Mouse (Mus musculus) liver, postnatal 0 days (tissue): ENCODE results near the gene Dynll1. TPM values are rescaled to one million over a fixed set of nuclear protein-coding genes. Genes with fewer than 3 reads are reported as not detected.
A peak's percentile ranks its signal among the peaks of the same experiment; 100 is the strongest.

Experiments used
- ATAC-seq: fragments of 200-750 bp; cut with Nextera tagmentation; 2 replicates; pipeline ENCODE4 v1.8.0; 2017; ENCODE audit warnings: mild to moderate bottlenecking, moderate library complexity
- DNase-seq: peaks from one replicate; pipeline ENCODE4 v3.0.0-alpha.2; 2016
- H3K27ac ChIP-seq: fragments of 300-500 bp; sonication (generic); 2 replicates; pipeline ENCODE4 v1.5.1; 2014; ENCODE audit warnings: antibody characterized with exemption, moderate library complexity, mild to moderate bottlenecking, low read depth
- H3K27me3 ChIP-seq: fragments of 300-500 bp; sonication (generic); 2 replicates; pipeline ENCODE4 v1.6.1; 2014; ENCODE audit warnings: low read length, control low read depth, mixed read lengths; ENCODE audit not compliant: insufficient read depth
- H3K36me3 ChIP-seq: fragments of 300-500 bp; sonication (generic); replicated peaks from 2 replicates; pipeline ENCODE4 v1.6.1; 2014; ENCODE audit warnings: mild to moderate bottlenecking, control low read depth, low read length, moderate library complexity, mixed read lengths; ENCODE audit not compliant: insufficient read depth
- H3K4me1 ChIP-seq: fragments of 300-500 bp; sonication (generic); 2 replicates; pipeline ENCODE4 v1.6.1; 2014; ENCODE audit warnings: antibody characterized with exemption, mild to moderate bottlenecking, control low read depth; ENCODE audit not compliant: insufficient read depth
- H3K4me2 ChIP-seq: fragments of 300-500 bp; sonication (generic); 2 replicates; pipeline ENCODE4 v1.6.1; 2014; ENCODE audit warnings: low read depth, mild to moderate bottlenecking, low read length, moderate library complexity, mixed read lengths
- H3K4me3 ChIP-seq: fragments of 300-500 bp; sonication (generic); 2 replicates; pipeline ENCODE4 v1.5.1; 2014; ENCODE audit warnings: low read depth, low read length
- H3K9ac ChIP-seq: fragments of 300-500 bp; sonication (generic); replicated peaks from 2 replicates; pipeline ENCODE4 v1.6.1; 2014; ENCODE audit warnings: mild to moderate bottlenecking, moderate library complexity
- H3K9me3 ChIP-seq: fragments of 300-500 bp; sonication (generic); 2 replicates; pipeline ENCODE4 v1.6.1; 2016; ENCODE audit warnings: mild to moderate bottlenecking, control low read depth, low read length, mixed read lengths
- CTCF ChIP-seq: sonication (generic); IDR thresholded peaks from 2 replicates; pipeline ENCODE4 v1.5.1; 2016; ENCODE audit warnings: antibody characterized with exemption, low read depth
- EP300 ChIP-seq: IDR thresholded peaks from 2 replicates; pipeline ENCODE4 v1.6.1; 2016; ENCODE audit warnings: antibody characterized with exemption, low read depth, mild to moderate bottlenecking
- WGBS: fragments of 180-500 bp; shearing (Covaris S2); extraction: QIAGEN DNeasy Blood & Tissue Kit; methylation state at CpG from one replicate; pipeline ENCODE4 v1.1.7; 2014; ENCODE audit not compliant: insufficient replicate concordance; 5-methylcytosine and 5-hydroxymethylcytosine counted together
- polyA plus RNA-seq: library from polyadenylated mRNA; unstranded; fragments of >200 nt; fragmentation: Nextera tagmentation; extraction: Ambion mirVana; gene quantifications from 2 replicates; pipeline ENCODE4 v1.2.1, GENCODE M21; 2015

Gene Dynll1
- polyA plus RNA-seq, 1 experiment from 2014 or later = 399 TPM

DNA sequence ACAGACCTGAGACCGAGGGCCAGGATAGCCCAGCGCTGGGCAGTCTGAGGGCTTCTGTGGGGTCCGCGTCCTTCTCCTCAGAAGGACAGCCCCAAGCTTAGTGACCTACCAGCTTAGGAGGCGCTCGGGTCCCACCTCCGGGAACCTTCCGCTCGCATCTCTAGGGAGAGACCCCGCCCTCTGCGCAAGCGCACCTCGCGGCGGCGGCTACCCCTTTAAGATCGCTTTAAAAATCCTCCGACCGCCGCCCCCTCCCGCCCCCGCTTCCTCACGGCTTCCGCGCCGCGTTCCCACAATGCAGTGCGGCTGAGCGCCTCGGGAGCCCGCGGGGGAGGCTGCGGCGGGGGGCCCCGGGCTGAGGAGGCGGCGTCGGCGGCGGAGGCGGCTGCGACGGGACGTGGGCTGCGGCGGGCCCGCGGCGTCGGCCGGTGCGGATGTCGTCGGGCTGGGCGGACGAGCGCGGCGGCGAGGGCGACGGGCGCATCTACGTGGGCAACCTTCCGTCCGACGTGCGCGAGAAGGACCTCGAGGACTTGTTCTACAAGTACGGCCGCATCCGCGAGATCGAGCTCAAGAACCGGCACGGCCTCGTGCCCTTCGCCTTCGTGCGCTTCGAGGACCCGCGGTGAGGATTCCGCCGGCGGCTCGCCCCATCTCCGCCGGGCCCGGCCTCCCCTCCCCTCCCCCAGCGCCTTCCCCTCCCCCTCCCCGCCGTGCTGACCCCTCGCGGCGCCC is 26.2 kb upstream of the Dynll1 start, which contains the start of gene Srsf9:
TSS of gene Srsf9 (plus strand) at position 303 of the 735 bp plus-strand sequence.
- H3K27ac ChIP-seq = peak within 1 kb of the TSS; percentile 61
- H3K4me1 ChIP-seq = peaks cover 8% of the 10 kb centered on the region
- H3K4me3 ChIP-seq = peak within 1 kb of the TSS; percentile 85
- H3K9ac ChIP-seq = peak within 1 kb of the TSS; percentile 82
- peak within 1 kb of the TSS; percentile 90 for H3K4me2 ChIP-seq
- DNase-seq (peak; percentile 97), ATAC-seq (peak; percentile 93)
- peaks cover 11% of the 10 kb centered on the region for H3K36me3 ChIP-seq
- no peaks in the 10 kb centered on the region for H3K27me3 ChIP-seq
- no peaks in the 10 kb centered on the region for H3K9me3 ChIP-seq
- no peak for TF ChIP-seq CTCF
- no peak for TF ChIP-seq EP300
- WGBS = 1% methylated on average over 77 of the region's 97 CpGs

DNA sequence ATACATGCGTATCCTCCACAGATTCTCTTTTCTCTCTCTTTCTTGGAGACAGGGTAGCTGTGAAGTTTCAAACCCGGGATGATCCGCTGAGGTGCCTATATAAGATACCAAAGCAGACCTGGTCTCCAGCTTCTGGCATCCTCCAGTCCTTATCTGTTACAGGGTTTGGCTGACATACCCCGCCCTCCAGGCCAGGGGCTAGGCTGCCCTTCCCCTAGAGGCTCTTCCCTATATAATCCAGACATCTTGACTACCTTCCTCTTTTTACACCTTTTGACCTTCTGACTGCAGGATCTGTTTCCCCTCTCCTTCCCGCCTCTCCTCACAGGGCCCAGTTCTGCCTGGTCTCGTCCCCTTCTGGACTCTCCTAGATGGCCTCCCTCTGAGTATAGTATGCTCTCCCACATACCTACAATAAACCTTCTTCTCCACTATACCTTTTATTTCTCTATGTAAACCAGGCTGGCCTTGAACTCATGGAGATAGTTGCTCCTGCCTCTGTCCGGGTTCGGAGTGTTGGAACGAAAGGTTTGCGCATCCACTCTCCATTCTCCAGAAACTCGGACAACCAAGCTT is 25.5 kb upstream of the Dynll1 start:
- peaks cover 8% of the 10 kb centered on the region for H3K4me1 ChIP-seq
- peak; percentile 40 for ATAC-seq
- DNase-seq = peak; percentile 48

DNA sequence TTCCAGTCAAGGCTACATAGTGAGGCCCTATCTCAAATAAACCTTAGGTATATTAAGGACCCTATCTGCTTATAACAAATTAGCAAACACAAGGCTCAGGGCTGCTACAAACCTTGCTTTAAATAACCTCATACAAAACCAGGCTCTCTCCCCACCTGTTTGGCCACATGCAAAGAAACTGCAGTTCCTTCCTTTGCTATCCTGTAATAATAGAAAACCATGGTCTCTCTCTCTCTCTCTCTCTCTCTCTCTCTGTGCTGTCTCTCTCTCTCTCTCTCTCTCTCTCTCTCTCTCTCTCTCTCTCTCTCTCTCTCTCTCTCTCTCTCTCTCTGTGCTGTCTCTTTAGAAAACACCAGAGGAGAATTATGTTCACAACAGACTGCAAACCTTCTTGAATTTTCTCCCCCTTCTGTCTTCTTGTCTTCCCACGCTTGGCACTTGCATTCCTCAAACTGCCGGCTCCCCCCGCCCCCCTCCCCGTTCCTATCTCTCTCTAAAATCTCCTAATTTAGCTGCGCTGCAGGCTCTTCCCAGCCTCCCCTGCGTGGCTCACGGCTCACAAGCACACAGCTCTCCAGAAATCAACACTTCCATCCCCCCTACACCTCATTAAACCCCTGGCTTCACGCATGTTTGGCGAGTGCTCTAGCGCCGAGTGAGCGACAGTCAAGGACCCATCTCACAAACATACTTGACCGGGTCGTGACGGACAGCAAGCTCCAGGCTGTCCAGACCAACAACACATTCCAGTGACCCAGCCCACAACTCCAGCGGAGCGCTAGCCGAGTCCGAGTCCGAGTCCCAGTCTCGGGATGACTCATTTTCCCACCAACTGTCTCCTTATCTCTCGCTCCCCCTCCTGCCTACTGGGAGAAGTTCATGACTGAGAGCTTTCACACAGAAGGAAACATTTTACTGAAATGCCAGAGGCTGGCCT is 18.5 kb upstream of the Dynll1 start:
- H3K4me1 ChIP-seq = peaks cover 19% of the 10 kb centered on the region
- H3K36me3 ChIP-seq = no peaks in the 10 kb centered on the region
- H3K27ac ChIP-seq = peak overlapping the region; percentile 45; the same call in 1 of the 2 replicates
- TF ChIP-seq CTCF (peak; percentile 72), EP300 (no peak)
- ATAC-seq (peak; percentile 86), DNase-seq (peak; percentile 65)
- H3K4me3 ChIP-seq = peak overlapping the region; percentile 46
- H3K4me2 ChIP-seq = peak overlapping the region; percentile 91
- under 1% methylated on average over 22 of the region's 22 CpGs for WGBS
- peak overlapping the region; percentile 58 for H3K9ac ChIP-seq
- H3K27me3 ChIP-seq = no peaks in the 10 kb centered on the region
- no peaks in the 10 kb centered on the region for H3K9me3 ChIP-seq

More for the DNA sequence above, 25.5 kb upstream of the Dynll1 start:
- Histone ChIP-seq H3K27me3 (no peaks in the 10 kb centered on the region), H3K36me3 (peaks cover 4% of the 10 kb centered on the region), H3K4me3 (peak overlapping the region; percentile 85), H3K9ac (peak overlapping the region; percentile 82), H3K27ac (peak overlapping the region; percentile 61), H3K4me2 (peak overlapping the region; percentile 90), H3K9me3 (no peaks in the 10 kb centered on the region)
- WGBS = 15% methylated on average over 11 of the region's 11 CpGs
- TF ChIP-seq EP300 (no peak), CTCF (0 out of 2 replicates have a peak, but pooled peaks have one; percentile 4)

DNA sequence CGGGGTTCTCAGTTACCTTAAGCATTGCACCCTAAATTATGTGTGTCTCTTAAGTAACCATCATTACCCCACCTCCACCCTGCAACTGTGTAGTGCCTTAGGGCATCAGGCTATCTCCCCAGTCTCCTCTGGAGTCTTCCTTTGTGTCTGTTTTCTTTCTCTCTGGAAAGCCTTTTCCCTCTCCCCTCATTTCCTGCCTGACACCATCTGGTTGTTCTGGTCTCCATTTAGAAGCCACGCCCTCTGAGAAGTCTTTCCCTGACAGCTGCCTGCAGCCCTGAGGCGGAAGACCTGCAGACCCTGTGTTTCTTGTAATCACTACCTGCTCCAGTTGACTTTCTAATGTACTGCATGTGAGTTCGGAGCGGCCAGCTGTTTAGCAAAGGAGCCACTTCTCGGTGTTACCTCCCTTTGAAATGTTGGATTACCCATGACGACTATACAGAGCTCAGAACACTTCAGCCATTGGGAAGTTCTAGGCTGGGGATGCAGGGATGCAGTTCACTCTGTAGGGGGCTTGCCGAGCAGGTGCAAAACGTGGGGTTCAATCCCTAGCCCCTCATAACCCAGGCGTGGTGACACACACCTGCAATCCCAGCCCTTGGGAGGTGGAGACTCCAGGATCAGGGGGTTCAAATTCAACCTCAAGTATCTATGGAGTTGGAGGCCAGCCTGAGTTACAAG is 17.0 kb upstream of the Dynll1 start:
- 26% methylated on average over 10 of the region's 10 CpGs for WGBS
- Histone ChIP-seq H3K27me3 (no peaks in the 10 kb centered on the region), H3K27ac (no peak overlapping the region), H3K4me1 (peaks cover 30% of the 10 kb centered on the region), H3K4me3 (no peak overlapping the region), H3K9me3 (no peaks in the 10 kb centered on the region), H3K9ac (no peak overlapping the region), H3K4me2 (no peak overlapping the region), H3K36me3 (no peaks in the 10 kb centered on the region)
- no peak for DNase-seq
- TF ChIP-seq CTCF = no peak
- TF ChIP-seq EP300 = no peak
- no peak for ATAC-seq

DNA sequence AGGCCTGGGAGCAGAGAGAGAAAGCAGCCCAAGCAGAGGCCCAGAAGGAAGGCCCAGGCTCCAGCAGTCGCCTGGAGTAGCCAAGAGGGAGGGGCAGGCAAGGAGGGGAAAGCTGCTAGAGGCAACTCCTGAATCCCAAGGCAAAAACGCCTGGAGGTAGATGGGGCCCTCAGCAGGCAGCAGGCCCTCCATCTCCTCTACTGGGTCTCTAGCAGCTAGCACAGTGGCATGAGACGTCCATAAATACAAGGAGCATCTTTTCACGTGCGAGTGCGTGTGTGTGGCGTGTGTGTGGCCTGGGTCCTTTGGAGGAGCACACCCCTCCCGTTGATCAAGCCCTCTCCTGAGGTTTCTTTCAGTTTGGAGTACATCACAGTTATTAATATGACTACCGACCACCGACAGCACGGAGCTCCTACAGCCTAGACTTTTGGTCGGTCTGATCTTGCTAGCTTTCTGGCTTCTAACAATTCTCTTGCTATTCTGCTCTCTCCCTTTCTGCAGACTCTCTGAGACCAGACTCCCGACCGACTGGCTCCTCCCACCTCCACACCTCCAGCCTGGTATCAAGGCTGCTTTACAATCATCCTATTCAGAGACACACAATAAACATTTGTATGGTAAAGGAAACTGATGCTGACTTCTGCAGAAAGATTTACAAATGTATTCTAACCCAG is 16.3 kb upstream of the Dynll1 start:
- H3K9ac ChIP-seq = no peak overlapping the region
- H3K4me2 ChIP-seq = no peak overlapping the region
- H3K27me3 ChIP-seq = no peaks in the 10 kb centered on the region
- ATAC-seq (no peak), DNase-seq (no peak)
- WGBS = 32% methylated on average over 14 of the region's 14 CpGs
- H3K27ac ChIP-seq = no peak overlapping the region
- no peaks in the 10 kb centered on the region for H3K36me3 ChIP-seq
- no peaks in the 10 kb centered on the region for H3K9me3 ChIP-seq
- H3K4me3 ChIP-seq = no peak overlapping the region
- TF ChIP-seq EP300 = no peak
- TF ChIP-seq CTCF = no peak
- peaks cover 36% of the 10 kb centered on the region for H3K4me1 ChIP-seq
